Mouse (Mus musculus) layer of hippocampus, adult 18-20 months (tissue): Measurements from ENCODE around the gene Ppef2. TPM values are rescaled to one million over a fixed set of nuclear protein-coding genes. Genes with fewer than 3 reads are reported as not detected.
A peak's percentile ranks its signal among the peaks of the same experiment; 100 is the strongest.

Experiments
- DNase-seq, 2 experiments: peaks; one replicate each; pipeline ENCODE4 v3.0.0; 2022; ENCODE audit warnings: low spot score in 2 of 2
- long read RNA-seq: library from polyadenylated mRNA; stranded (forward); transcript quantifications from one replicate; pipeline ENCODE4 v2.0.0, GENCODE M21; 2021
- total RNA-seq, 2 experiments: library from RNA; stranded (reverse); gene quantifications; 2 replicates each; pipeline ENCODE4 v1.2.3; 2021

Ppef2 gene
- under 1 TPM; 0.58 to 0.62 TPM for total RNA-seq
- long read RNA-seq, partial matches to known transcripts: 0 of 1 reads
- long read RNA-seq, other reads (novel, unspliced or antisense): 1 of 1 reads

DNA sequence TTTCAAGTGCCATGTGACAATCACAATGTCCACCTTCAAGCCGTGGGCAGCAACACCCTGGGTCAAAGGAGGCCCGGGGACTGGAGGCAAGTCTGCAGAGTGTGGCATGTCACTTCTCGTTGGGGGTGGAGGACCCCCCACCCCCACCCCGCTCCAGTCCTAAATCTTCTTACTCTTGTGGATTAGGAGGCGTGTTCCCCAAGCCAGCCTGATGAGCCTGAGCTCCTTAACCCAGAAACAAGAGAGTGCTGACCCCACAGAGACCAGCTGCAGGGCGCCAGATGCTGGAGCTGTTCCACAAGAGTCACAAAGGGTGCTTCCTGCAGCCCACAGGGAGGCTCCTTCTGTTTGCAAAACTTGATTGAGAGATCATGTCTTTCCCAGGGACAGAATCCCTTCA is at the start of gene Ppef2:
Ppef2 (minus strand) TSS at position 61 of the 400 bp plus-strand sequence.
- no peak for DNase-seq

DNA sequence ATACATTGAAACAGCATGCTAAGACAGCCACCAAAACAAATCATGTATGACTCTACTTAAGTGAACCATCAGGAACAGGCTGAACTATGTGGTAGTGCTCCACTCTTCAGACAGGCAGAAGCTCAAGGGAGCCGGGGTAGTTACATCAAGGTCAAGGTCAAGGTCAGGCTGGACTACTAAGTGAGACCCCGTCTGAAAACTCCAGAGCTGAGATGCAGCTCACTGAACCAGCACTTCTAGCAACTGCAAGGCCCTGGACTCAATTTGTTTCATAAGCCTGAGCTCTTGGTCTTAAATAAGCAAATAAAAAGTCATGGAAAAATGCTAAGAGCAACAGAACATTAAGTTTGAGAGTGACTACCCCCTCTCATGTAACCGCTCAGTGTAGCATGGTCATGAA is 48.2 kb upstream of the Ppef2 start:
- DNase-seq: no peak

DNA sequence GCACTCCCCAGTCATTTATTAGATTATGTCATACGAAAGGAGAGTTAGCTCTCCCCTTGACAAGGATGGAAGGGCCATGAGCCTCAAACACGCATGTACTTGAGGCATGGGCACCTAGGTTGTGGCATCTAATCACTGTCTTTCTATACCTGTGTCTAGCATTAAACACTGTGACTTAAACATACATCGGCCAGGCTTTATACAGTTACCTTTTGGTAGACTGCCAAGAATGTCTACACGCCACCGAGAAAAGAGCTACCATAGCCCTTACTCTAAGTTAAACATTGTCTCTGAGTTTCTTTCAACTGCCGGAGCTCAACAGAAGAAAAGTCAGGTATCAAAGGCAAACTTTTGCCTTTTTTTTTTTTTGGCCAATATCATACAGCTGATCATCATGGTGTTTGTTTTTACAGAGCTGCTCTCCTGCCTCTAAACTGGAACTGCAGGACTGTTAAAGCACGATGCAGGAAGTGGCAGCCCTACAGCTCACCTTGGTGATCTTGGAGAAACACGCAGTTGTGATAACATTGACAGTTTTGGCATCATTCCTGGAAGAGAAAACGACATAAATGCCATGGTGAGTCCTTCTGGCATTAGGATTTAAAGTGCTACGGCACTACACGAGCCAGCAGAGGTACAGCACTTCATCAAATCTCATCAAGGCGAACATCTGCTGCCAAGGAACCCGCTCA is 46.2 kb upstream of the Ppef2 start:
- no peak for DNase-seq

DNA sequence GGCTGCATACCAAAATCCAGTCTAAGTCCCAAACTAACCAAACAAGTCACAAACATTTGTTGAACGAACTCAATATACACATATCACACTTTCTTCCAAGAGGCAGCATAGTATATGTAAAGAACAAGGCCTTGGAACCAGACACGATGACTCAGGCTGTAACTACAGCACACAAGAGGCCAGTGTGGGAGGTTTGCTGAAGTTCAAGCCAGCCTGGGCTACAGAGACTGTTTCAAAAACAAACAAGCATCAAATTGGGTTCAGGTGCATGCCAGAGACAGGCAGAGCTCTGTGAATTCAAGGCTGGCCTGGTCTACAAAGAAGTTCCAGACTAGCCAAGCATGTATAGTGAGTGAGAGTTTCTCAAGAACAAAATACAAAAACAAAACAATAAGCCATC is 38.4 kb upstream of the Ppef2 start:
- no peak for DNase-seq

DNA sequence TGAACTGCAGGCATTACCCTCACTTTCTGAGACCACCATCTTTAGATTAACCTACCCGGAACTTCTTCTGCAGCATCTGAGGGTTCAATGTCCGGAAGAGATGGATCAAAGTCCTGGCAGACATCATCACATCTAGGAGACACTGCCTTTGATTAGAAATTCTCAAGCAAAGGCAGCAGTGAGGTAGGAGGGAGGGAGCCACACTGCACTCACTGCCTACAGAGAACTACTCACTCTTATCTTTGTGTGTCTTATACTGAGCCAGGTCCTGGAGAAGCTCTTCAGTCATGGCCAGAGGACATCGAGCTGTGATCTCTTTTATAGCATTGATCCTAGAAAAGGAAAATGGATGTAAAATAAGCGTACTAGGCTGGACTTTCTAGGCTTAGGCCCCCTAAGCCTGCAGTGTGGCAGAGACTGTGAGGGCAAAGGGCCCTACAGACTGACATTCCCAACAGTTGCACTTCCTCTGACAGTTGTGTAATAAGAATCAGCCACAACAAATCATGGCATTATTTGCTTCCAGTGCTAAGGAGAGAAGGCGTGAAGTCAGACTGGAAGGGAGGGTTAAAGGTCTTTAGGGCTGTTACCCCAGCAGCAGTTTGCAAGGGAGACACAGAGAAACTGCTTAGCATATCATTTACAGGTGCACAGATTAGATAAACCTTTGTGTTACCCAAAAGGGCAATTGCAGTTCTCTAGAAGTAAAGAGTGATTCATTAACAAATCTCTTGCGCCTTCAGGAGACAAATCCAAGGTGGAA is 35.8 kb upstream of the Ppef2 start:
- no peak for DNase-seq

DNA sequence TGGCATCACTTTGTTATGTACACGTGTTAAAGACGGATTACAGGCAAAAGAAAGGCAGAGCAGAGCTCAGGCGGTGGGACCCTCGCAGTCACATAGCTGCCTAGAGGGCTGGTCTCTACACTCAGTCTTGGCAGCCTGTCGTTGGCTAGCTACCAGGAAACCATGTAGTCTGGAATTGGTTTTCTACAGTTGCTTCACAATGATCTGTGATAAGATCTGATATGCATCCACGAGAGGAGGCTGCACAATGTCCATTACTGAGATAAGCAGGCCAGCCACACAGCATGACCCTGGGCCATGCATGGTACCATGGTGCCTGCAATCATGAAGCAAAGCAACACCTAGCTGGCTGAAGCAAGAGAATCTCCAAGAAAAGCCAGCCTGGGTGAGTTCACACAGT is 31.8 kb upstream of the Ppef2 start:
- DNase-seq: no peak

DNA sequence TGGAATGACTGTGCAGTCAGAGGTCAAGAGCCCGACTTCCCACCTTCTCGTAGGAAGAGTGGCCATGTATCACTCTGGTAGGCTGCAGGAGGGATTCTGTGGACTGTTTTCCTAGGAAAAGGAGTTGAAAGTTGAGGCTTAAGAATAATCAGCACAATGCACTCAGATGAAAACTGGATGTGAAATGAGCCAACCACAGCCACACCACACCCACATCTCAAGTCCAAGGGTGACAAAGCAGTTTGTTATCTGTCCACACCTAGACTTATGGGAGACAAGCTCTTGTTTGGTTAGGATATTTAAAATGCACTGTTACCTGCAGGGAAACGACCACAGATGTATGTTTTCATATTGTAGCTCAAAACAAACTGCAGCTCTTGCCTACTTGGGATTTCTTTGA is 27.0 kb upstream of the Ppef2 start:
- no peak for DNase-seq

DNA sequence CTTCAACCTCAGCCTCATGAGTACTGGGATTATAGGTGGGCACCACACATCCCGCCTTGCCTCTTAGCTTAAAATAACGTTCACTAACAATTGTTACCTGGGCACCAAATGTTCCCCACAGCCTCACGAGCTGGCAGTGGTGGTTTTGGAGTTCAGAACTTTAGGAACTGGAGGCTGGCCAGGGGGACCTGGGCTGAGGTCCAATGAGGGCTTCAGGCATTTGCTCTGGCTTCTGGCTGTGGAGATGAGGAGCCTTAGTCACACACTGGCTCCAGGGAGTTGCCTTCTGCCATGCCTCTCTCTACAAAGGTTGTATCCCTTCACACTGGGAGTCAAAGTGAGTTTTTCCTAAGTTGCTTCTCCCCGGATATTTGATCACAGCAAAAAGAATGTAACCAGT is 26.5 kb upstream of the Ppef2 start:
- DNase-seq: no peak

DNA sequence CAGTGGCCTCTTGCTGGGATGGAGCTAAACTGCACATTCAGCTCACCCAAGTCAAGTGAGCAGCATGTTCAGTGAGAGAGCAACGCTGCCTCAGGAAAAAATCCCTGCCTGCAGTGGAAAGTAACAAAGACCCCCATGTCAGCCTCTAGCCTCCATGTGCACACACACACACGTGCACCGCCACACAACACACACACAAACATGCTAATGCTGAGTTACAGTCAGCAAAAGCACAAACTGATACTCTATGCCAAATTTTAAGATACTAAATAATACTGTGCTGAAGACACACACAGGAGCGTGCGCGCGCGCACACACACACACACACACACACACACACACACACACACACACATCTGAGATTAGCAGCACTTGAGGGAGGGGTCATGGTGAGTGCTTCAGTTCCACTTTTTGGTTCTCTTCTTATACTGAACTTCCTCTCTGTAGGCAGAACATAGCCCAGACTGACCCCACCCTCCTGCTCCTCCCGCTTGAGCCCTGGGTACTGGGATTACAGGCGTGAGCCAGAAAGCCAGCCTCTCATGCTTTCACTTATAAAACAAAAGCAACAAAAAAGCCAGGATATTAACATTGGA is 23.0 kb upstream of the Ppef2 start:
- DNase-seq: no peak

DNA sequence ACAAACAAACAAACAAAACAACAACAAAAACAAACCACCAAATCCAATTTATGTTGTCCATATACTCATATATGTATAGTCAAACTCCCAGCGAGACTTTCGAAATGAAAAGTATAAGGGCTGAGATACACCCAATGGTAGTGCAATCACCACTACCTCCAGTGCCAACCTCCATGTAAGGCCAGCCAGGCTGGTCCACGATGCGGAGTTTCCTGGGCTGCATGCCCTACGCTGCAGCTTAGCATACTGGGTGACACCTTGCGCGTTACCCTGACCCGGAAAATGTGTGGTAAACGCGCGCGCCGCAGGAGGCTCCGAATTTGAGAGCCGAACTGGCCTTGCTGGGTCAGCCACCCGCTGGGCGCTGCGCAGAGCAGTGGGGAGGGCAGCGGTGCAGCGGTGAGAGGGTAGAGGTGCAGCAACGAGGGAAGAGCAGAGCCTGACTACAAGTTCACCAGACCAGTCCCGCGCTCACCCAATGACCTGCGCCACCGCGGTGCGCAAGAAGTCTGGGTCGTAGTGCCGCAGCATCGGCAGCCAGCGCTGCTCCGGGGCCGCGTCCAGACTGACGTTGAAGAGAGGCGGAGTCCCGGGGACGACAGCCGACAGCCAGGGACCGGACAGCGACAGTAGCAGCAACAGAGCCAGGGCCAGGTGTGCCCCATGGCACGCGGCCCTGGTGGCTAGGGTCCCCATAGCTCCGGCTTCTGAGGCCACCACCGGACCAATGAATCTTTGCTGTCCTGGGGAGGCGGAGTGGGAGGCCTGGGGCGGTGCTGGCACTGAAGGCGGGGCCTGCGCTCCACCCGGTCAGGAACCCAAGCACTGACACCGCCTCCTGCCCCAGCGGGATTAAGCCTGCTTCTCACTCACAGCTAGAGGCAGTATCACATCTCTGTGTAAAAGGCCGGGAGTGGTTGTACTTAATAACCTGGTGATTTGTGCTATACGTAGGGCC is 21.6 kb upstream of the Ppef2 start, which contains the start of gene Naaa:
Naaa (minus strand) TSS at position 734 of the 958 bp plus-strand sequence.
- peak; percentile 77 to 89 for DNase-seq

DNA sequence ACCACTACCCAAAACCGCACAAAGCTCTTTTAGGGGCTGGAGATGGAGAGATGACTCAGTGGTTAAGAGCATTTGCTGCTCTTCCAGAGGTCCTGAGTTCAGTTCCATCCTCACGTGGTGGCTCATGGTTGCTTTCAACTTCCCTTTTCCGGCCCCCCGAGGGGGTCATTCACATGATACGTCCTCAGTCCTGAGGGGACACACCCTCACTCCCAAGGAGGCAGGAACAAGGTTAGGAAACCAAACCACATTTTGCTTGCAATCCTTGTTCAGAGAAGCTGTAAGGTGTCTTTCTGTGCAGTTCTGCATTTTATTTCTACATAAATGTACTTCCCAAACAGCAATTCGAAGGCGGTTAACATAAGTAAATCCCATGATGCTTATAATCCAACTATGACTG is 14.4 kb upstream of the Ppef2 start:
- no peak for DNase-seq

DNA sequence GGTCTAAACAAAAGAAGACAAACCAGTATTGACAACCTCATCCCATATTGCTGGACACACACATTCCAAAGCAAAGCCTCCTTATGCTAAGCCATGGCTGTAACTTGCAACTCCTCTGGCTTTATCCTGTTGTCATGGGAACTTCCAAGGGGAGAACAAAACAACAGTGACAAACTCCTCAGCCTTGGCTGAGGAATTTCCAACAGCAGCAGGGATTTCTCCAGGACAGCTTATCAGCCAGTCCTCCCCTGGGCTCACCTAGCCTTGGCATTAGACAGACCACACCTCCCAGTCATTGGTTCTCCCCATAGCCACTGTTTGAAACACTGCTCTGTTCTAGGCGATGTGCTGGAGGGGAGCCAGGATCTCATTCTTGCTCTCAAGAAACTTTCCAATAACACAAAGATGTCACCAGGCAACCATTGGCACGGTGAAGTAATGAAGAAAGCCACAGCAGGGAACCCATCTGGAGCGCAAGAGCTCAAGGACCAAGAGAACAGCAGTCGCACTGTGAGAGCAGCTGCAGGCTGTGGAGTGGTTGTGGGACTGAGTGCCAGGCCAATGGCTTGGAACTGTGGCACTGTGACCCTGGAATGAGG is 7.8 kb upstream of the Ppef2 start:
- peak; percentile 68 to 87 for DNase-seq

DNA sequence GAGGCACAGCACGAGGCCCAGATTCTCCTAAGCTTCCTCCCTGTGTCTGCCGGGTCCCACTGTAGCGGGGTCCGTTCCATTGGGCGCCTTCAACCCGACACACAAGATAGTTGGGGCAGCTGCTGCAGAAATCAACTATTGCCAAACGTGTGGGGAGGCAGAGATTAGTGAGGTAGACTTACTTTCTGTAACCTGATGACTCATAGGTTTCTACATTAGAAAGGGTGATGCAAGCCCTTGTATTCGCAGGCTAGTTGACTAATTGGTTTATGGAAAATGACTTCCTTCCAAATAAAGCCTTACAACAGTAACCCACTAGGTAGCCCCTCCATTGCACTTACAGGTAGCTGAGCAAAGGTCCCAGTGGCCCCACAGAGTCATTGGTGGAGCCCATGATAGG is 6.6 kb upstream of the Ppef2 start:
- no peak for DNase-seq

DNA sequence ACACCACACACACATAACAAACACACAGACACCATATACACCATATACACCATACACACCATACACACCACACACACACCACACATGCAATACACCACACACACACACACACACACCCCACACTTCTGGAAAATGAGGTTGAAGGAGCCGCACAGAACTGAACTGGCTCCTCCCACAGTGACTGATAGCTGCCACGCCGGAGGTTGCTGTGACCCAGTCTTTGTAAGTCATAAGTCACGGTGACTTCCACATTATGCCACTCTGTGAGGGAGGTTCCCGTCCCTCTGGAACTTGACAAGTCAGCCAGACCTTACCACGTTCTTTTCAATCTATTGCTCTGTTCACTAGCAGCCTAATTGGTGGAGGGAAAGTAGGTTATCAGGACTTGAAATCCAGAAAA is 1.6 kb downstream of the Ppef2 start:
- no peak for DNase-seq

DNA sequence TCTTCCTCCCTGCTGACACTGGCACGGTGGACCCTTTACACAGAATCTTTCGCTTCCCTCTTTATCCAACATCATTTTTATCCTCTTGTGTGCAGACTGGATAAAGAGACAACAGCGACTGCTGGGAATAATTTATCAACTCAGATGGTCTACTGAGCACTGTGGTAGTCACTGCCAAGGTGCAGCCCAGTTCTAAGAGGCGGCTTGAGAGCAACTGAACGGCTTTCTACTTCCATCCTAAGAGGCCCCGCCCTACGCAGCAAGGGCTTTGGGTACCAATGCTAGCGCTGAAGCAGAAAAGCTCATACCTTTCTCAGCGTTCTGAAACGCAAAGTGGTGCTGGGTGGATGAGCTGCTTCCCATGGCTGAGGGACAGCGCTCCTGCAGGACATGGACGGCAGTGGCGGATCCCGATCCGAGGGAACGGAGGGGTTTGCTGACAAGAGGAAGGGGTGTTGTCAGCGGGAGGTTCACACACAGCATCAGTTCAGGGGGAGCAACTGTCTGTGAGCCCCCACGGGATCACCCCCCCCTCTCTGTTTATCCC is 3.2 kb downstream of the Ppef2 start:
- DNase-seq: no peak

DNA sequence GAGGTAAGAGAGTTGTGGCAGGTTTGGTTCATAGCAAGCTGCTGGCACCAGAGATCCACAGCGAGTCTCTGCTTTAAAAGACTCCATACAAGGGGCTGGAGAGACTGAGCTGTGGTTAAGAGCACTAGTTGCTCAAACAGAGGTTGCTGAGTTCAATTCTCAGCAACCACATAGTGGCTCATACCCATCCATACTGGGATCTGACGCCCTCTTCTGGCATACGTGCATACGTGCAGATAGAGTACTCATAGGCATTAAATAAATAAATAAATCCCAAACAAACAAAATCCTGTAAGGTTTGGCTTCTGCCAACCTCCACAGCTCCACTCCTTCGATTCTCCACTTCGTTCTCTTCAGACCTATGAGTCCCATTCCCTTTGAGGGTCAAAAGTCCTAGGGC is 4.0 kb downstream of the Ppef2 start:
- DNase-seq: no peak

DNA sequence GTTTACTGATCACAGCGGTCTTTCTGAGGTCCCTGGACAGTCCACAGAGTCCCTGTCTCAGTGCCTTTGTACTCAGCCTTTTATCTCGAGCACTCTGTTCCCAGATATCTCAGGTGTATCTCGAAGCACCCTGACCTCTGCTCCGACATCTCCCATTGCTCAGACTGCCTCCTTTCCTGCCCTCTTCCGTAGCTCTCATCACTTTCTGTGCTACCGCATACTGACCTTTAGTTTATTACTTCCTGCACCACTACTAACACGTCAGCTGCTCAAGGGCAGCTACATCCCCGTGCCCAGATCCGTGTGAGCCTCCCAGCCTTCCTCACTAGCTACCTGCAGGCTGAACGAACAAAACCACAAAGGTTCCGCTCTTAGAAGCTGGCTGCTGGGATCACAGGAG is 7.5 kb downstream of the Ppef2 start:
- no peak for DNase-seq

DNA sequence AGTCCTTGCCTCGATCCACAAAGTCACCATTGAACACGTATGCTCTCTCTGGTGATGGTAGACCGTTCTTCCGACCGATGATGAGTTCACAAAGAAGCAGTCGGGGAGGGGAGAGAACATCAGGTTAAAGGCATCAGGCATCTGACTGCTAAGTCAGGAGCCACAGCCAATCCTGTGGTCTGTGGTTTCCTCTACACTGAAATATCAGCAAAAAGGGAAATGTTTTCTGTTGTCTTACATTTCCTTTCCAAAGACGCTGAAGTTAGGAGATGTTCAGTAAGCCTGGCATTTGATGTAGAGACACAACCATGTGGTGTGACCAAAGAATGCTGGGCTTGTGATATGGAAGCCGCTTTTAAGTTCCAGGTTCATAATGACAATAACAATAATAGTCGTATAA is 10.6 kb downstream of the Ppef2 start:
- DNase-seq: no peak

DNA sequence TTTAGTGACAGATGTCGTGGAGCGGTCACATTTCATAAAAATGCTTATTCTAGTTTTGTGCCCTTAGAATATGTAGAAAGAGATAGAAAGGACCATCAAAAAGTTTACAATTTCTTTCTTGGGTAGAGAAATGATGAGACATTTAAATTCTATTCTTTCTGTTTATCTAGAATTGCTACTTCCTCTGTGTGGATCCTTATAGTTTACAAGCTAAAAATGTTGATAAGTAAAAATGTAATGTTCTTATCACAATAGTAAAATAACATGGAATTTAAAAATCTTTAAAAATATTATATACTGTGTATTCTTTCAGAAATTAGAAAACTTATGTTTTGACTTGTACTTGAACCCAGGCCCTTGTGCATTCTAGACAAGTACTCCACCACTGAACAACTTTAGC is 11.2 kb downstream of the Ppef2 start:
- DNase-seq: no peak

DNA sequence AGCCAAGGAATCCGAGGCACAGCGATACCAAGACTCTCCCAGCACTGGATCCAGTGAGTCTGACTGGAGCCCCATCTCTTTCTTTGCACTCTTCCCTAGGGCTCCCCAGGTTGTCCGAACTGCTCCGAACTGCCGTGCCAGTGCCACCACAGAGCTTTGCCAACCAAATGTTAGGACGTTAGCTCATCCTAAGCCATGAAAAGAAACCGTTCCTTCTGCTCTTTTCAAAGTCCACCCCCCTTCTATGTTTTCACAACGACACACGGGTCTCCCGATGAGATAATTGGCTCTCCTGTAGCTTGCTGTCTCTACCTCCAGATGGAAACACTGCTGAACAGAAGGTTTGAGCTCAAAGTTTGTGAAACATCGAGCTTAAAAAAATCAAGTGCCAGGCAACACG is 15.3 kb downstream of the Ppef2 start:
- DNase-seq: peak; percentile 57 to 76
